Mouse (Mus musculus) layer of hippocampus, postnatal 14 days (tissue): Measurements from ENCODE around the gene Gm10840. TPM values are rescaled to one million over a fixed set of nuclear protein-coding genes. Genes with fewer than 3 reads are reported as not detected.

ENCODE experiments used
- DNase-seq, 2 experiments: peaks; one replicate each; pipeline ENCODE4 v3.0.0; 2021 to 2022; ENCODE audit warnings: low spot score in 2 of 2, mixed read lengths in 1 of 2
- total RNA-seq, 2 experiments: library from RNA; stranded (reverse); gene quantifications; 2 replicates each; pipeline ENCODE4 v1.2.3; 2021

The Gm10840 gene
- total RNA-seq, 2 experiments from 2014 or later = not detected

DNA sequence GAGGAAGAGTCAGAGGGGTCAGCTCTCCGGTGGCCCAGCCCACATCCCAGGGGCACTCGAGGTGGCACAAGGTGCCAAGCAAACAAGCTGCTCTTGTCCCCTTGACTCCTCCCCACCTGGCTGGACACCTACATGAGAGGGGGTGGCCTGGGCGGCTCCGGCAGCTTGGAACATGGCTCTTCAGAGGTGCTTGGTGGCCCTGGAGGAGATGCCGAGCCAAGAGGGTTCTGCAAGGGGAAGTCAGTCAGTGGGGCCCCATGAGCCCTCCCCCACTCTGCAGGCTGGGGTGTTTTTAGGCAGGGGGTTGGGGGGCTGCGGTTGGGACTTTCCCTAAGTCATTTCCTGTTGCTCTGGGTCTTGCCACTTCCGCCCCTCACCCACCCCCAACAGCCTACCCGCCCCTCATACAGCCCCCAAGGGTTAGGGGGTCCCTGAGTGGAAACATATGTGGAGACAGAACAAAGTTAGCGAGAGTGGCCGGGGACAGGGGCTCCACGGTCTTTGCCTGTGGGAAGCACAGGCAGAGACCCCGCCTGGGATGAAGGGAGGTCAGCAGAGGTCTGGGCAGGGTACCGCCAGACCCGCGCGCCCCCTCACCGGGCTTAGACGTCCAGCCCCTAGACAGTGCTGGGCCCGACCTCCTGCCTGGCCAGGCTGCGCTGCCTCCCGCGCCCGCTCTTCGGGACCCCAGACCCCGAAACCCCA, 1.3 kb upstream of the Gm10840 start:
- DNase-seq = peak; percentile 43 to 59

DNA sequence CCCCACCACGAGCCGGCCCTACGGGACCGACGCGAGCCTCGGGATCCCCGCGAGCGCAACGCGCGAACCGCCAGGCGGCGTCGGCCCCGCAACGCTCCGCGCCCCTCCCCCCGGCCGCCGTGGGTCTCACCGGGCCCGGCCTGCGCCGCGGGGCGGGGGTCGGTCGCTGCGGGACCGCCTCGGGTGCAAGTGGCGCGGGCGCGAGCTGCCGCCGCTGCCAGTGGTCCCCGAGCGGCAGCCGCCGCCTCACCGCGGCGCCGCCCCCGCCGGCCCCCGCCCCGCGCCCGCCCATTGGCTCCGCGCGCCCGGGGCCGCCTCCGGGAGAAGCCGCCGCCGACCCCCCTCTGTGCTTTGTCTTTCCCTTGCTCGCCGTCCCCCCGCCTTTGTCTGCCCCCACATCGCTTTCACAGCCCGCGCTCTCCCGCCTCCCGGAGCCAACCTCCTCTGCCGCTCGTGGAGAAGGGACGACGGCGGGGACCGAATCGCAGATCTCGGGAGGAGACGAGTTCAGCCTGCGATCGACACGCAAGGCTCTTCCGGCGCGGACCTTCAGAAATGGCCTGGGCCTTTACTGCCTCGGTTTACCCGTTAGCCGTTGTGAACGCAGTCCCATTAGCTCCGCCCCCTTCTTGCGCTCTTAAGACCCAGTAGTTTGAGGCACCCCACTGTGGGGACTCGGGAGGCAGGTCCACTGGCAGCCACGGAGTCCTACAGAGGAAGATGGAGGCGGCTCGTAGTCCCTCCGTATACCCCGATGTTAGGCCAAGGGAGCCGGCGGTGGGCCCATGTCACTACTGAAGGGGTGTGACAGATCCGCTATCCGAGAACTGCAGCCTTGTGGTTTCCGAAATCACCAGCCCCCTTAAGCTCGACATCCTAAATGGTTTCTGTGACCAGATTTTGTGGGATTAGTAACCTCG, 469 bp upstream of the Gm10840 start:
- peak; percentile 85 to 88 for DNase-seq

- DNase-seq = no peak
Observed at GRCm38 (mm10) chr11:106162237-106162636, 1.6 kb downstream of the Gm10840 start.

DNA sequence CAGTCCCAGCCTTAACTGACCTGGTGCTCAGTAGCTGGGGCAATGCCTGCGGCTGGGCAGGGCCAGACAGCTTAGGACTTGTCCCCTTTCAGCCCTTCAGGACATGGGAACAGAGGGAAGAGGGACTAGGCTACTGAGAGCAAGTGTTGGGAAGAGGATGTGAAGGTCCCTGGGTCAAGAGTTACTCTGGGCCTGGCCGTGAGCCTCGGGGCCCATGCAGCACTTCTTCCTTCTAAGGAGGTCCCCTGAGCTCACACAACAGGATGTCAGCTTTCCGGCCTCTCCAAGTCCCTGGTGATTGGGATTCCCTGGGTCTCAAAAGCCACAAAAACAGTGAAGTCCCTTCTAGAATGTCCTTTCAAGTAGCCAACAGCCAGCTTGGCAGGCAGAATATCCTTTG, 2.9 kb downstream of the Gm10840 start:
- DNase-seq = no peak

- no peak for DNase-seq
Observed at GRCm38 (mm10) chr11:106164601-106165180, 4.0 kb downstream of the Gm10840 start.

GRCm38 (mm10) chr11:106167435-106167834, 6.8 kb downstream of the Gm10840 start:
- no peak for DNase-seq

- no peak for DNase-seq
Observed at GRCm38 (mm10) chr11:106170807-106171206, 10.2 kb downstream of the Gm10840 start.

GRCm38 (mm10) chr11:106173228-106173627, 12.6 kb downstream of the Gm10840 start:
- no peak for DNase-seq

- no peak for DNase-seq
Observed at GRCm38 (mm10) chr11:106174372-106174771, 13.7 kb downstream of the Gm10840 start.

- no peak for DNase-seq
Observed at GRCm38 (mm10) chr11:106175081-106175480, 14.4 kb downstream of the Gm10840 start.

DNA sequence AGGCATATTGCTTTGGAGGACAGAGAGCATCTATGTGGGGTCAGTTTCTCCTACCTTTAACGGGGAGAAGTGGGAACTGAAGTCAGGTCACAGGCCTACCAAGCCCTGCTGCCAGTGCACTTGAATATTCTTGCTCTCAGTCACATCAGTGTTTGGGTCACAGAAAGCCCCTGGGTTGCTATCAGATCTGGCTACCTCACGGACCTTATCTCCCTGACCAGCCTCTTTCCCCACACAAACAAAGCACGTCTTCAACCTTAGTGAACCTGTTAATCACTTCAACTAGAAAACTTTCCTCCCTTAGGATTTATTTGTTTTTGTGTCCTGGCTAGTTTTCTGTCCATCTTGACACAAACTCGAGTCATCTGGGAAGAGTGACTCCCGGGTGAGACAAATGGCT, 15.7 kb downstream of the Gm10840 start:
- no peak for DNase-seq

DNA sequence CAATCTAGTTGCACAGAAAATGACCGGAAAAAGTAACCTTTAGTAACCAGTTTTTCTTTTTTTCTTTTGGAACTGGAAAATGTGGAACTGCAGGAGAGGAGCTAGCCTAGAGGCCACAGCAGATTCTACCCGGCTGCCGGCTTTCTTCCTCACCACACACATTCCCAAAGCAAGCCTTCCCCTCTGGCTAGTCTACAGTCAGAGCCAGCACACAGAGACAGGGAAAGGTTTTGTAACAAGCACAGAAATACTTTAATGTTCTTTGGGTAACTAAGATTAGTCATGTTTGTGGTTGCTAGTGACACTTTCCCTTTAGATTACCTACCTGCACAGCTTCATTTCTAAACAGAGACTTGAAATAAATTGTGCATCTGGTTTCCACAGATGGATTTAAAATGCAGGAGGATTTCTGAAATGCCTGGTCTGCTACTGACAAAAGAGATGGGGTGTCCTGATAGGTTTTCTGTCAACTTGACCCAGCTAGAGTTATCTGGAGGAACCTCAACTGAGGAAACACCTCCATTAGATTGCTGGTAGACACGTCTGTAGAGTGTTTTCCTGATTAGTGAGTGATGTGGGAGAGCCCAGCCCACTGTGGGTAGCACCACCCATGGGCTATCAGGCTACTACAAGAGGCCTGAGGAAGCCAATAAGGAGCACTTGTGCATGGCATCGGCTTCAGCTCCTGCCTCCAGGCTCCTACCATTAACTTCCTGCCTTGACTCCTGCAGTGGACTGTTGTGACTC, 17.6 kb downstream of the Gm10840 start:
- DNase-seq = no peak

DNA sequence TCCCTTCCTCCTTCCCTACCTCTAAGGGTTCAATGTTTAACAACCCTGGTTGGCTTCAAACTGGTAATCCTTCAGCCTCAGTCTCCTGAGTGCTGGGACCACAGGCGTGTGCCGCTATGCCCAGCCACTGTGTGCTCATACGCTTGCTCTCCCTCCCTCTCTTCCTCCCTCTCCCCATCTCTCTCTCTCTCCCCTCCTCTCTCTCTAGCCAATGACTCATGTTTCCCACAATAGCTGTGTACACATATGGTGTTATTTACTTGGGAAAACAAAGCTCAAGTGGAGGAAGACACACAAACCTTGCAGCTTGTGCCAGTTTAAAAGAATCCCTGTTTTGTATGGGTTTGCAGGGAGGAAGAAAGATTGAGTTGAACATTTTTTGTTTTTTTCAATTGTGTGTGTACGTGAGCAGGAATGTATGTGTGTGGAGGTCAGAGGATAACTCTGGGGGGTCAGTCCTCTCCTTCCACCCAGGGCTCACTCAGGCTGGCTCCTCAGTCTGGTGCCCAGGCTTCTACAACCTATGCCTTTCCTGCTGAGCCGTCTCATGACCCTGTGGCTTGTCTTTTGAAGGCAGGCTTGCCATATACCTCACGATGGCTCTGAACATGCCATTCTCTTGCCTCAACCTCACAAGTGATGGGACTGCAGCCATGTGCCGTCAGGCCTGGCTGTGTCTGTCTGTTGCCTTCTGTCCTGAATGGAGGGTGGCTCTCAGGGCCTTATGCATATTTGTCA, 19.2 kb downstream of the Gm10840 start:
- DNase-seq = peak in 1 of 2 experiments; percentile 39

DNA sequence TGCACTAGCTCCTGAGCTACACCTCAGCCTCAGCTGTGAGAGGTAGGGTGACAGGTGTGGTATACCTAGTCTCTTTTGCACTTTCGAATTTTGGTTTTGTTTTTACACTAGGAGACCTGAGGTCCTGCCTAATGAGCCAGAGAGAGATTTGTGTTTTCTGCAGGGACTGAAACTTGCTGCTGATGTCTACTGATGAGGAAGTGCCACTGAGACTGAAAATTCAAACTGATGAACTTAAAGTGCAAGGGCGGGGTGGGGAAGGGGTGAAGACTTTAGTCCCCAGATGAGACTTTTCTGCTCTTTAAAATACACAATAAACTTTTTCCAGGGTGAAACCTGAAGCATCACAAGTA, 19.8 kb downstream of the Gm10840 start:
- DNase-seq = no peak

GRCm38 (mm10) chr11:106187326-106187725, 26.7 kb downstream of the Gm10840 start:
- DNase-seq = no peak

DNA sequence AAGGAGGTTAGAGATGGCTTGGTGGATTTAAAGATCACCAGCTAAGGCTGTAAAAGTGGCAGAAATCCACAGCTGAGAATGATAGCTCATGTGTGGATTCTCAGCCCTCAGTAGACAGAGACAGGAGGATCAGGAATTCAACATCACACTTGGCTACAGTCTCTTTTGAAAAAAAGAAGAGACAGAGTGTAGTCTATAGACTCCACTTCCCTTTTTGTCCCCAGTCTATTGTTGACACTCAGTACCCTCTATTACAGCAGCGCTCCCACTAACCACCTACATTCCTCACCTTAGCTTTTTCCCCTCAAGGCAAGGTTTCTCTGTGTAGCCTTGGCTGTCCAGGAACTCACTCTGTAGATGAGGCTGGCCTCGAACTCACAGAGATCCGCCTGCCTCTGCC, 31.1 kb downstream of the Gm10840 start:
- no peak for DNase-seq

DNA sequence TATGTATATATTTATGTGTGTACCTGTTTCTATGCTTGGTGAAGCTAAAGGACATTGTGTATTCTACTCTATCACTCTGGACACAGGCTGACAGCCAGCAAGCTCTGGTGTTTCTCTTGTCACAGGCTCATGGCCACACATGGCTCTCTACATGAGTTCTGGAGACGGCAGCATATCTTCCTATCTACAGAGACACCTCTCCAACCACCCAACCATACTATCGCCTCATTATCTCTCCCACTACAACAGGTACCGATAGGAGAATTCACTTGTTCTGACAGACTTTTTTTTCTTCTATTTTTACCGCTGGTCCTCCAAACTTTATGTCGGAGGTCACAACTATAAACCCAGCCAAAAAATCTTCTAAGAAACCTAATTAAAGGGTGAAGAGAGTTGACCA, 31.6 kb downstream of the Gm10840 start:
- DNase-seq = no peak

DNA sequence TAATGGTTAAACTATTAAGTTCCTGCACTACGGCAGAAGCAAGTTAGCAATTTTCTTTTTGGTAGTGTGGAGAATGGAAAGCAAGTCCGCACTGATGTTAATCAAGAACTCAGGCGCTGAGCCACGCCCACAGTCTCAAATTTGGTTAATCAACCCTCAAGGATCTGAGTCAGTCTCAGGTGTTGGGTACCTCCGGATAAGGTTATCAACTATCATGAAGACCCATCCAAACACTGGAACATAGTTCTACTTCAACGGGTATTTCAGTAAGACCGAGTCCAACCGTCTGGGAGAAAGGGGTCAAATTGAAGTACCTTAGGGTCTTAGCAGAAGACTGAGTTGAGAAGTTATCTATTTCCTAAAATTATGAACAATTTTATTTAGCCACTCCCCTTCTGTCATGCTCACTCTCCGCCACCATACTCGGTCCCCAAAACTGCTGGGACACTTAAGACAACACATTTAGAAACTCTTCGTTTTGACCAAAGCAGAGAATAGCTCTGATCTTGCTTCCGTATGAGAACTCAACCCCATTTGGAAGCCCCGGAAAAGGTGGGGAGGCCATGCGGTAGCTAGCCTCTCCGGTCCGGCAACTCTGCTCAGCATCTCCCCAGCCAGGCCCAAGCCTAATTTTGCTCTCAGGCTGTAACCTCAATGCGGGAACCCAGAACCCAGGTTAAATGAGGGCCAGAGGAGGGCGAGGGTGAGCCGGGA, 32.2 kb downstream of the Gm10840 start:
- DNase-seq = no peak

GRCm38 (mm10) chr11:106193371-106194154, 32.9 kb downstream of the Gm10840 start:
- DNase-seq = peak; percentile 94 to 97
